Mouse (Mus musculus): ENCODE results near the gene Gm20822.
"Not testable (repeated sequence)": the region's sequence is repeated elsewhere in the genome, so short reads cannot be mapped to it uniquely, and the experiment has no call there.

Gene Gm20822

DNA sequence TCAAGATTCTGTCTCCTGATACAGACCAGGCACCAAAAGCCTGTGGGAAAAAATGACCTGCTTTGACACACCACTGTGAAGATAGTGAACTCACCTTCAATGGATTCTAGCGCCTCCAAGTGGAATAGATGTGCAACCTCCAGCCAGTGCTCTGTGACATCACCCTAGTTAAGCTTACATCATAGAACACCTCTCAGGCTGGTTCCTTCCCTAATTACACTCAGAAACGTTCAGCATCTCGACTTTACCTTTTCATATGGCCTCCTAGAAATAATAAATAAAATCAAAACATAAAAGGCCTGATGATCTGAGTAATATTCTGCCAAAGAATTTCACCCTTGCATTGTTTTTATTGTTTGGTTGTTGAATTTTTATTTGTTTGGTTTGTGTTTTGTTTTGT, at the start of gene Gm20822:
Gene Gm20822 (minus strand): TSS at position 101 of the 400 bp plus-strand sequence.
- DNase-seq (ENCODE audit: low spot score in 2 of 2): not testable (repeated sequence)

Measured in frontal cortex, postnatal 25 days (tissue).